ENCODE assay signal across 27 mouse cellular contexts in the genomic region with DNA sequence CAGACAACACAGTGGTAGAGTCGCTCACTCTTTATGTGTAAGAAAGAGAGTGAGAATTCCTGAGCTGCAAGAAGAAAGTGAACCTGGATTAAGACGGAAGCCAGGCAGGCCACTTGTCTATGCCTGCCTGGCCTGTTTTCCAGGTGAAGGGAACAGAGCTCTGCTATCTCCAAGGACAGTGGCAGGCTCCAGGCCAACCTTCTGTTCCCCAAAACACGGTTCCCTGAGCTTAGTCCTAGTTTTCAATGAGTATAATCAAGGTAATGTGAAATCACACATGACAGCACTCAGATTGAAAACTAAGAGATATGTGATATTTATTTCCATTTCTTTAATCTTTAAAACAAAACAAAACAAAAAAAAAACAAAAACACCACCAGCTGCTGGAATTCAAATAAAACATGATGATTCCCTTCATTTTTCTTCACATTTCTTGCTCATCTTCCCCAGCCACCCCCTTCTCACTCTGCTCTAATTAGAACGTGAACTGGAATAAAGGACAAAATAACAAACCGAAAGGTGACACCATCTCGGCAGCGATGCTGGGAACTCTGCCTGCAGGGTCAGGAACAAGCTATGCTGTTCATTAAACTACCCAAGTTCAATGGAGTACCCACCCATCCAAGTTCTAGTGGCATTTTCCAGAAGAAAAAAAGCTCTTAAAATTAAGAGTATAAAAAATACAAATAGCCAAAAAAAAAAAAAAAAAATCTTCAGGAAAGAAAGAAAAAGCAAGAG. TPM values are rescaled to one million over a fixed set of nuclear protein-coding genes. Genes with fewer than 3 reads are reported as not detected.
DNase-seq lines count a peak whose midpoint lies in the region; ATAC-seq and TF ChIP-seq lines count a peak whose summit lies in the region.
"Had no signal": no experiment of that assay in that cellular context is flagged by ENCODE, and none has a peak within 500 bp of the region (broad histone marks: within the 10 kb centered on the region; RNA-seq: fewer than 3 reads in every experiment).

No protein-coding gene starts in this region.

- H3K4me1 ChIP-seq in cerebellum, adult 2 months (ENCODE audit: control insufficient read depth, insufficient read depth, low read length) = peaks cover 5% of the 10 kb centered on the region; the same call in 1 of the 2 replicates
- H3K4me1 ChIP-seq in forebrain, embryonic 16.5 days (replicated peaks; ENCODE audit: control insufficient read depth, insufficient read depth, low read length) = no peaks in the 10 kb centered on the region
- H3K4me1 ChIP-seq: hindbrain, embryonic 12.5 days; intestine, embryonic 15.5 days; limb, embryonic 10.5 days; limb, embryonic 15.5 days; liver, embryonic 13.5 days; midbrain, embryonic 13.5 days had no signal

- no peaks in the 10 kb centered on the region for H3K9me3 ChIP-seq in forebrain, embryonic 16.5 days (ENCODE audit: control insufficient read depth, low read length)
- H3K9me3 ChIP-seq: G1E; hindbrain, embryonic 12.5 days; intestine, embryonic 15.5 days; limb, embryonic 10.5 days; limb, embryonic 15.5 days; liver, embryonic 13.5 days; midbrain, embryonic 13.5 days had no signal

- 11% methylated on average over 7 of the region's 7 CpGs for WGBS in cerebellum, adult 2 months
- WGBS in forebrain, embryonic 16.5 days = 64% methylated on average over 7 of the region's 7 CpGs

- ATAC-seq in cerebellum, adult (ENCODE audit: insufficient number of reproducible peaks, low FRiP score, low TSS enrichment) = peak; percentile 96
- no peak for ATAC-seq in forebrain, embryonic 16.5 days
- no peak for ATAC-seq in frontal cortex, adult (ENCODE audit: low TSS enrichment)
- ATAC-seq: hindbrain, postnatal 0 days; intestine, embryonic 15.5 days; lung, postnatal 0 days; midbrain, embryonic 13.5 days had no signal

- no peak for TF ChIP-seq CTCF in cerebellum, adult 2 months (IDR thresholded peaks at IDR 0.05; ENCODE audit: borderline replicate concordance, insufficient read depth, low read depth, low read length)

- H3K27ac ChIP-seq in cerebellum, adult 2 months (ENCODE audit: insufficient read depth, low read length) = peak overlapping the region; percentile 81
- H3K27ac ChIP-seq in forebrain, embryonic 16.5 days (ENCODE audit: low read length) = no peak overlapping the region
- H3K27ac ChIP-seq: hindbrain, embryonic 12.5 days; hindbrain, postnatal 0 days; intestine, embryonic 15.5 days; limb, embryonic 10.5 days; limb, embryonic 15.5 days; liver, embryonic 13.5 days; midbrain, embryonic 13.5 days had no signal

- H3K9ac ChIP-seq in forebrain, embryonic 16.5 days (replicated peaks; ENCODE audit: low read depth, low read length) = no peak overlapping the region
- H3K9ac ChIP-seq: hindbrain, embryonic 12.5 days; intestine, embryonic 15.5 days; limb, embryonic 15.5 days; liver, embryonic 13.5 days; midbrain, embryonic 13.5 days had no signal

- TF ChIP-seq POLR2A in cerebellum, adult 2 months (IDR thresholded peaks at IDR 0.05; ENCODE audit: borderline replicate concordance, insufficient read depth, low read length) = no peak

- H3K36me3 ChIP-seq in forebrain, embryonic 16.5 days (ENCODE audit: control insufficient read depth, insufficient read depth) = peaks cover 33% of the 10 kb centered on the region

- DNase-seq in cerebellum, postnatal 4 days (ENCODE audit: low spot score in 2 of 2) = no peak
- DNase-seq in 3T3-L1 (ENCODE audit: low read depth, low spot score) = peak; percentile 72
- peak; percentile 77 to 88 for DNase-seq in cerebellum, adult 2 months
- peak; percentile 61 to 76 for DNase-seq in cerebellum, postnatal 14 days
- no peak for DNase-seq in thymus, postnatal 25 days
- DNase-seq: adrenal gland, postnatal 10 days; heart, postnatal 36 days; kidney, adult 2 months; kidney, postnatal 10 days; layer of hippocampus, postnatal 36 days; liver, embryonic 13.5 days; lung, adult 18-20 months; lung, postnatal 4 days; thymus, postnatal 36 days had no signal

- H3K27me3 ChIP-seq in cerebellum, adult 2 months (ENCODE audit: control insufficient read depth, insufficient read depth, low read length) = no peaks in the 10 kb centered on the region
- no peaks in the 10 kb centered on the region for H3K27me3 ChIP-seq in forebrain, embryonic 16.5 days (replicated peaks; ENCODE audit: control insufficient read depth, insufficient read depth, low read length)
- H3K27me3 ChIP-seq: hindbrain, embryonic 12.5 days; intestine, embryonic 15.5 days; limb, embryonic 15.5 days; liver, embryonic 13.5 days; midbrain, embryonic 13.5 days had no signal

- H3K4me2 ChIP-seq in forebrain, embryonic 16.5 days (ENCODE audit: low read length) = no peak overlapping the region
- H3K4me2 ChIP-seq: heart, embryonic 11.5 days; hindbrain, embryonic 12.5 days; intestine, embryonic 15.5 days; limb, embryonic 15.5 days; liver, embryonic 13.5 days; midbrain, embryonic 13.5 days had no signal

- no peak overlapping the region for H3K4me3 ChIP-seq in cerebellum, adult 2 months (replicated peaks; ENCODE audit: insufficient read depth, low read depth, low read length)
- H3K4me3 ChIP-seq in forebrain, embryonic 16.5 days (replicated peaks; ENCODE audit: low read length) = no peak overlapping the region
- H3K4me3 ChIP-seq: erythroblast, embryonic 14.5 days; hindbrain, embryonic 12.5 days; intestine, embryonic 15.5 days; limb, embryonic 10.5 days; limb, embryonic 15.5 days; liver, embryonic 13.5 days; midbrain, embryonic 13.5 days had no signal

RNA-seq across cellular contexts. Expression of a gene that starts 20.8 kb away (rescaled TPM):
- polyA plus RNA-seq in cerebellum, adult 2 months (2012; rRNA removed) = 29.8 and 30.3 TPM in 2 replicates
- polyA plus RNA-seq in forebrain, embryonic 16.5 days (2015; fragmentation: Nextera tagmentation; extraction: Ambion mirVana) = 27.4 and 29.7 TPM in 2 replicates

Comparison
In these comparisons a context has a peak if more than half of its experiments do, and no peak if none do; other contexts are left out.
1. DNase-seq: peak in 3T3-L1 (single experiment), cerebellum, adult 2 months (2 of 2) and cerebellum, postnatal 14 days (2 of 2); none in cerebellum, postnatal 4 days (0 of 2) and thymus, postnatal 25 days (single experiment).